Mouse (Mus musculus) lung, postnatal 0 days (tissue): ENCODE data around the gene Kpnb1.

Source experiments
- CTCF ChIP-seq: IDR thresholded peaks from 2 replicates; pipeline ENCODE4 v1.5.1; 2016; ENCODE audit warnings: antibody characterized with exemption, mild to moderate bottlenecking
- EP300 ChIP-seq: IDR thresholded peaks from 2 replicates; pipeline ENCODE4 v1.6.1; 2016; ENCODE audit warnings: antibody characterized with exemption, mild to moderate bottlenecking, control low read depth

GRCm38 (mm10) chr11:97226131-97226530, 38.5 kb upstream of the Kpnb1 start:
- TF ChIP-seq CTCF (no peak), EP300 (no peak)
